Mouse (Mus musculus): Measurements from ENCODE around the gene Chrm3.

DNA sequence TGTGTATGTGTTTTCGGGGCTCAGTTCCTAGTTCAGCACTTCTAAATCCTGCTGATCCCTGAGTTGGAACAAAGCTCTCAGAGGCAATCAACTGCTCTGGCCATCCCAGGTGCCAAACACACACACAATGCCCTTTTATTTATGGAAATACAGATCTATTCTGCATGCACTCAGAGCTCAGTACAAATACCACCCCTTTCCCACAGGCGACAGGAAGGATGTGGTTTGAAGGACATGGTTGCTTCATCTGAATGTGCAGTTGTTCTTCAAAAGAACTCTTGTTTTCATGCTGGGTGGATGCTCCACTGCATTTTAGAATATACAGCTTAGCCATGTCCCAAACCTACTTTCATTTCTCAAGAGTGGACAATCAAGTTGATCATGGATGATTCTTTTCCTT lies 294.9 kb downstream of the Chrm3 start:
- TF ChIP-seq CEBPB (IDR thresholded peaks at IDR 0.05; ENCODE audit: low read depth) (no peak), CTCF (IDR thresholded peaks at IDR 0.05; ENCODE audit: control insufficient read depth, insufficient read depth, insufficient read length) (no peak), USF1 (IDR thresholded peaks at IDR 0.05; ENCODE audit: low read depth) (no peak), MYOD1 (IDR thresholded peaks at IDR 0.05; ENCODE audit: control insufficient read depth, insufficient read length, low read depth) (no peak), MAX (IDR thresholded peaks at IDR 0.05) (no peak), MYOG (IDR thresholded peaks at IDR 0.05; ENCODE audit: control insufficient read depth, extremely low read depth, insufficient read length) (no peak)
